Mouse (Mus musculus): Measurements from ENCODE around the gene Ush2a. TPM values are rescaled to one million over a fixed set of nuclear protein-coding genes. Genes with fewer than 3 reads are reported as not detected.

Ush2a gene
- total and polyA plus RNA-seq, 3 experiments, result under 0.01 to 0.04 TPM; not detected in 1

- no peak overlapping the region for H3K27ac ChIP-seq (ENCODE audit: control insufficient read depth, low read depth, low read length)
- no peaks in the 10 kb centered on the region for H3K79me2 ChIP-seq (ENCODE audit: control insufficient read depth, insufficient read depth, low read length, poor library complexity)
- no peak overlapping the region for H3K9ac ChIP-seq (ENCODE audit: control insufficient read depth, low read depth, low read length, poor library complexity, severe bottlenecking)
- TF ChIP-seq ZC3H11A (IDR thresholded peaks at IDR 0.05; ENCODE audit: low read depth, low read length) (no peak), USF2 (IDR thresholded peaks at IDR 0.05; ENCODE audit: borderline replicate concordance in 1 of 2, insufficient read depth in 1 of 2, low read depth in 1 of 2, low read length in 2 of 2) (no peak), MAX (IDR thresholded peaks at IDR 0.05; ENCODE audit: low read length) (no peak), MYB (IDR thresholded peaks at IDR 0.05; ENCODE audit: low read depth, low read length) (no peak), NELFE (IDR thresholded peaks at IDR 0.05; ENCODE audit: low read depth, low read length) (no peak), ETS1 (IDR thresholded peaks at IDR 0.05; ENCODE audit: low read depth, low read length) (no peak), CHD2 (IDR thresholded peaks at IDR 0.05; ENCODE audit: low read length) (no peak), NRF1 (IDR thresholded peaks at IDR 0.05; ENCODE audit: insufficient read depth, low read depth, low read length, poor library complexity, severe bottlenecking) (no peak), MXI1 (IDR thresholded peaks at IDR 0.05; ENCODE audit: low read depth, low read length) (no peak), POLR2AphosphoS2 (IDR thresholded peaks at IDR 0.05; ENCODE audit: low read length) (no peak), E2F4 (IDR thresholded peaks at IDR 0.05; ENCODE audit: borderline replicate concordance, low read depth, low read length) (no peak), GABPA (IDR thresholded peaks at IDR 0.05; ENCODE audit: low read depth, low read length) (no peak), SMC3 (IDR thresholded peaks at IDR 0.05; ENCODE audit: low read depth, low read length) (no peak), BHLHE40 (IDR thresholded peaks at IDR 0.05; ENCODE audit: borderline replicate concordance, low read depth, low read length) (no peak), ZNF384 (IDR thresholded peaks at IDR 0.05; ENCODE audit: low read depth, low read length) (no peak), MAFK (IDR thresholded peaks at IDR 0.05; ENCODE audit: borderline replicate concordance, low read depth, low read length) (no peak), POLR2A (IDR thresholded peaks at IDR 0.05; ENCODE audit: control insufficient read depth in 1 of 2, insufficient read depth in 1 of 2, low read depth in 1 of 2, low read length in 2 of 2, poor library complexity in 1 of 2) (no peak), HCFC1 (IDR thresholded peaks at IDR 0.05; ENCODE audit: low read depth, low read length) (no peak), USF1 (IDR thresholded peaks at IDR 0.05; ENCODE audit: low read depth, low read length) (no peak), MAZ (IDR thresholded peaks at IDR 0.05; ENCODE audit: low read depth, low read length) (no peak)
- no peaks in the 10 kb centered on the region for H3K4me1 ChIP-seq (ENCODE audit: control insufficient read depth in 1 of 2, insufficient read depth in 2 of 2, low read length in 2 of 2)
- no peaks in the 10 kb centered on the region for H3K9me3 ChIP-seq (replicated peaks; ENCODE audit: insufficient read depth, low read length)
- no peak overlapping the region for H3K4me3 ChIP-seq (ENCODE audit: control insufficient read depth in 1 of 2, insufficient read depth in 1 of 2, low read depth in 2 of 2, low read length in 2 of 2)
- no peaks in the 10 kb centered on the region for H3K36me3 ChIP-seq (ENCODE audit: control insufficient read depth in 1 of 2, insufficient read depth in 2 of 2, low read length in 2 of 2)
- no peaks in the 10 kb centered on the region for H3K27me3 ChIP-seq (ENCODE audit: control insufficient read depth in 1 of 2, insufficient read depth in 2 of 2, low read length in 2 of 2)
- no peak for DNase-seq (ENCODE audit: low read depth, low spot score)
These were observed 58.4 kb downstream of the Ush2a start for GRCm38 (mm10) chr1:188320204-188320603.

GRCm38 (mm10) chr1:188321534-188321933 lies 59.7 kb downstream of the Ush2a start:
- no peak overlapping the region for H3K27ac ChIP-seq (ENCODE audit: control insufficient read depth, low read depth, low read length)
- peak; percentile 64 for TF ChIP-seq ZC3H11A (IDR thresholded peaks at IDR 0.05; ENCODE audit: low read depth, low read length)
- no peak for TF ChIP-seq ZMIZ1 (IDR thresholded peaks at IDR 0.05; ENCODE audit: low read depth, low read length)
- TF ChIP-seq USF2 (IDR thresholded peaks at IDR 0.05; ENCODE audit: borderline replicate concordance in 1 of 2, insufficient read depth in 1 of 2, low read depth in 1 of 2, low read length in 2 of 2), result no peak
- TF ChIP-seq CTCF (IDR thresholded peaks at IDR 0.05 in 2 of 3, conservative IDR thresholded peaks at IDR 0.05 in 1 of 3; ENCODE audit: control insufficient read depth in 1 of 3, insufficient read depth in 1 of 3, low read depth in 2 of 3, low read length in 3 of 3, poor library complexity in 1 of 3, severe bottlenecking in 1 of 3), result peak; percentile 29 to 64 (median 36); a peak in 4 of 6 replicates
- peak; percentile 69 for TF ChIP-seq RAD21 (IDR thresholded peaks at IDR 0.05; ENCODE audit: low read depth, low read length)
- TF ChIP-seq SMC3 (IDR thresholded peaks at IDR 0.05; ENCODE audit: low read depth, low read length), result peak; percentile 73
- no peak for TF ChIP-seq ETS1 (IDR thresholded peaks at IDR 0.05; ENCODE audit: low read depth, low read length)
- no peak for TF ChIP-seq E2F4 (IDR thresholded peaks at IDR 0.05; ENCODE audit: borderline replicate concordance, low read depth, low read length)
- TF ChIP-seq CHD1 (IDR thresholded peaks at IDR 0.05; ENCODE audit: low read depth, low read length), result no peak
- peak; percentile 54 for DNase-seq (ENCODE audit: low read depth, low spot score)
- H3K36me3 ChIP-seq (ENCODE audit: control insufficient read depth in 1 of 2, insufficient read depth in 2 of 2, low read length in 2 of 2), result no peaks in the 10 kb centered on the region
- no peak overlapping the region for H3K9ac ChIP-seq (ENCODE audit: control insufficient read depth, low read depth, low read length, poor library complexity, severe bottlenecking)
- no peaks in the 10 kb centered on the region for H3K4me1 ChIP-seq (ENCODE audit: control insufficient read depth in 1 of 2, insufficient read depth in 2 of 2, low read length in 2 of 2)
- no peaks in the 10 kb centered on the region for H3K79me2 ChIP-seq (ENCODE audit: control insufficient read depth, insufficient read depth, low read length, poor library complexity)
- no peaks in the 10 kb centered on the region for H3K27me3 ChIP-seq (ENCODE audit: control insufficient read depth in 1 of 2, insufficient read depth in 2 of 2, low read length in 2 of 2)
- H3K9me3 ChIP-seq (replicated peaks; ENCODE audit: insufficient read depth, low read length), result no peaks in the 10 kb centered on the region
- no peak overlapping the region for H3K4me3 ChIP-seq (ENCODE audit: control insufficient read depth in 1 of 2, insufficient read depth in 1 of 2, low read depth in 2 of 2, low read length in 2 of 2)

Data from MEL (cell line).